Mouse (Mus musculus): ENCODE data around the gene Nnat. TPM values are rescaled to one million over a fixed set of nuclear protein-coding genes. Genes with fewer than 3 reads are reported as not detected.

Gene Nnat
- 4.4 TPM in 2 replicates for polyA plus RNA-seq (2015; fragmentation: Nextera tagmentation; extraction: Ambion mirVana)

- DNase-seq (ENCODE audit: low spot score) = no peak
Measured at GRCm38 (mm10) chr2:157559858-157560257, at the start of gene Nnat. Gene Nnat, plus strand, starts transcription at chr2:157560078.

- DNase-seq (ENCODE audit: low spot score) = no peak
Measured at GRCm38 (mm10) chr2:157512859-157513258, 47.0 kb upstream of the Nnat start.

GRCm38 (mm10) chr2:157513737-157514208 is 46.1 kb upstream of the Nnat start:
- no peak for DNase-seq (ENCODE audit: low spot score)

- DNase-seq (ENCODE audit: low spot score) = no peak
Measured at GRCm38 (mm10) chr2:157514353-157514752, 45.5 kb upstream of the Nnat start.

GRCm38 (mm10) chr2:157517526-157517925 is 42.4 kb upstream of the Nnat start:
- DNase-seq (ENCODE audit: low spot score) = no peak

- no peak for DNase-seq (ENCODE audit: low spot score)
Measured at GRCm38 (mm10) chr2:157518451-157518850, 41.4 kb upstream of the Nnat start.

- DNase-seq (ENCODE audit: low spot score) = no peak
Measured at GRCm38 (mm10) chr2:157519452-157519851, 40.4 kb upstream of the Nnat start.

- no peak for DNase-seq (ENCODE audit: low spot score)
Measured at GRCm38 (mm10) chr2:157520496-157520895, 39.4 kb upstream of the Nnat start.

GRCm38 (mm10) chr2:157522556-157522955 is 37.3 kb upstream of the Nnat start:
- no peak for DNase-seq (ENCODE audit: low spot score)

GRCm38 (mm10) chr2:157530056-157530955 is 29.6 kb upstream of the Nnat start:
- no peak for DNase-seq (ENCODE audit: low spot score)

GRCm38 (mm10) chr2:157531681-157532426 is 28.0 kb upstream of the Nnat start:
- no peak for DNase-seq (ENCODE audit: low spot score)

- no peak for DNase-seq (ENCODE audit: low spot score)
Measured at GRCm38 (mm10) chr2:157534163-157534562, 25.7 kb upstream of the Nnat start.

- no peak for DNase-seq (ENCODE audit: low spot score)
Measured at GRCm38 (mm10) chr2:157536476-157537081, 23.3 kb upstream of the Nnat start.

GRCm38 (mm10) chr2:157537118-157537517 is 22.8 kb upstream of the Nnat start:
- DNase-seq (ENCODE audit: low spot score) = no peak

- no peak for DNase-seq (ENCODE audit: low spot score)
Measured at GRCm38 (mm10) chr2:157540073-157540952, 19.6 kb upstream of the Nnat start.

GRCm38 (mm10) chr2:157540953-157541569 is 18.8 kb upstream of the Nnat start:
- no peak for DNase-seq (ENCODE audit: low spot score)

- DNase-seq (ENCODE audit: low spot score) = no peak
Measured at GRCm38 (mm10) chr2:157541631-157542030, 18.2 kb upstream of the Nnat start.

GRCm38 (mm10) chr2:157542415-157542814 is 17.5 kb upstream of the Nnat start:
- DNase-seq (ENCODE audit: low spot score) = no peak

- DNase-seq (ENCODE audit: low spot score) = no peak
Measured at GRCm38 (mm10) chr2:157544333-157544888, 15.5 kb upstream of the Nnat start.

- no peak for DNase-seq (ENCODE audit: low spot score)
Measured at GRCm38 (mm10) chr2:157546686-157547085, 13.2 kb upstream of the Nnat start.
